Mouse (Mus musculus) large intestine, adult 2 months (tissue): ENCODE data around the gene Slc7a14. TPM values are rescaled to one million over a fixed set of nuclear protein-coding genes. Genes with fewer than 3 reads are reported as not detected.

Experiments
- DNase-seq: peaks from one replicate; pipeline ENCODE4 v3.0.0-alpha.2; 2012; ENCODE audit warnings: low read depth, low spot score
- WGBS: fragments of 180-500 bp; shearing (Covaris S2); methylation state at CpG from one replicate; pipeline ENCODE4 v1.1.7; 2018; 5-methylcytosine and 5-hydroxymethylcytosine counted together
- polyA plus RNA-seq: library from polyadenylated mRNA; depleted of rRNA; stranded (reverse); fragments of >200 nt; gene quantifications from 2 replicates; pipeline ENCODE4 v1.2.3, GENCODE M21; 2012

The Slc7a14 gene
- polyA plus RNA-seq, 1 experiment: 0.30 TPM

DNA sequence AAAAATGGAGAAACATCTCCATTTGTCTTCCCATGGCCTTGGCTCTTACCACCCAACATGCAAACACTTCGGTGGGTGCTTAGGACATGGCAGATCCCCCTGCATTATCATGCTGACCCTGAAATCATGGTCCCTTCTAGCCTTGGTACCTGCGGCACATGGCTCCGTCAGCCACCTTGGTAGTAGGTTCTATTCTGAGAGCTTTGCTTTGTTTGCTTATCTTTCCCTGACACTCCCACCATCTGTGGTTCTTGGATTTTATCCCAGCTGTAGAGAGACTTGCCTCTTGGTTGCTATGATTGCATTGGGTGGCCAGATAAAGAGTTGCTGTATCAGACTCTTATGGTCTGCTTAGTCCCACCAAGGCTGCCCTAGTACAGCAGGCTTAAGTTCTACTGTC is 46.6 kb downstream of the Slc7a14 start:
- DNase-seq: no peak
- 59% methylated on average over 3 of the region's 3 CpGs for WGBS

DNA sequence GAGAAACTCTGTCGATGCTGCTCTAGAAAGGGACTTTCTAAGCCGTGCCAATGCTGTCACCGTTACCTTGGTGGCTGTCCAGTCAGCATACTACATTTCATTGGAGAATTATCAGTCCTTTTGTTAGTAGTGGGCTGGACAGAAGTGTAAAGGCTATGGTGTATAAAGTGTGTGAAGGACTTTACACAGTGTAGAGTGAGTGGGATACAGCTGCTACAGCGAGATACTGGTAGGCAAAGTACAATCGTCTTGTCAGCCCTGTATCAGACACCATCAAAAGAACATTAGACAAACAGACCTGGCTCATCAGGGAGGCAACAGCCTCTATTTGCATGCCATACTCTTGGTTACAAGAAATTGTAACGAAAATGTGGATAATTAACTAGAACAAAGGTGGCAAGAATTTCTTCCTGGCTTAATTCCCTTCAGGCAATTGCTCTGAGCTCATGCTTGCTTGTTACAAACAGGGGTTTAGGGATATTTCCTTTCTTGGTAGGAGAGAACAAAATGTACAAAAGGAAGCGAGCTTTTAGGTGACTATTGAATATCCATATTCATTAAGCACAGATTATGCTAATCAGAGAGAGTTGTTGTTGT is 48.7 kb downstream of the Slc7a14 start:
- DNase-seq: no peak
- 51% methylated on average over 7 of the region's 7 CpGs for WGBS

DNA sequence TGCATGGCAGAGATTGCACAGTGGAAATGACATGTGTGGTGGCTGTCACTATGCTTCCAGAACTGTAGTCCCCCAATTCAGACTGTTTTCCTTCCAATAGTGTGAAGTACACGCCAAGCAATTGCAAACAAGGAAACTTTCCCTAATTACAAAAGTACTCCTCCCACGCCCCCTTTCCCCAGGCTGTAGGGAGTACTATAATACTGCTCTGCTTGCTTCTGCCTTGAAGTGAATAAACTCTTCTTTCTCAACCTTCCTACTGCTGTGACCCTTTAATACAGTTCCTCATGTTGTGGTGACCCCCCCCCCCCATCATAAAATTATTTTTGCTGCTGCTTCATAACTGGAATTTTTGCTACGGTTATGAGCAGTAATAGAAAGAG is 49.2 kb downstream of the Slc7a14 start:
- DNase-seq: no peak
- WGBS: 41% methylated on average over 3 of the region's 3 CpGs

DNA sequence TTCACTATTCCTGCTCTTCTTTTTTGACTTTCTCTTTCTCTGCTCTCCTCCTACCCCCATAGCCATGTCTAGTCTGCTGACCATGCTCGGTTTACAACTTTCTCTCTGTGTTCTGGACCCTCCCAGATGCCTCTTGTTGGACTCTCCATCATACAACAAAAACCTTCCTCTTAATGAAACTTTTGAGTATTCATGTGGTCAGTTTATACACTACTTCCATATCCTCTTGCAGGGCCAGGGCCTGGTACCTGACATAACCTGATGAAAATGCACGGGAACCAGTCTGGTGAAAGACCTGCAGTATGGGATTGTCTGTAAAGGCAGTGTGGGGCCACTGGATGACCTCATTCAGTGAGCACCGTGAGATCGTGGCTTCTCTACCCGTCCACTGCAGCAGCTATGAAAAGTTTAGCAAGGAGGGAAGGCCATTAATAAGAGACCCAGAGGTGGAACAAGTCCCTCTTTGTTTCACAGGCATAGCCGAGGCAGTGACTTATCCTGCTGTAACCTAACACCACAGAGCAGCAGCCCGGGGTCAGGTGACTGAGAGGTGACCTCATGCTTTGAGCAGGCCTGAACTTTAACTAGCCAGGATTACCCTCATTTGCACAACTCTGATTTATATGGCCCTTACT is 49.7 kb downstream of the Slc7a14 start:
- 18% methylated on average over 7 of the region's 7 CpGs for WGBS
- DNase-seq: peak; percentile 7

DNA sequence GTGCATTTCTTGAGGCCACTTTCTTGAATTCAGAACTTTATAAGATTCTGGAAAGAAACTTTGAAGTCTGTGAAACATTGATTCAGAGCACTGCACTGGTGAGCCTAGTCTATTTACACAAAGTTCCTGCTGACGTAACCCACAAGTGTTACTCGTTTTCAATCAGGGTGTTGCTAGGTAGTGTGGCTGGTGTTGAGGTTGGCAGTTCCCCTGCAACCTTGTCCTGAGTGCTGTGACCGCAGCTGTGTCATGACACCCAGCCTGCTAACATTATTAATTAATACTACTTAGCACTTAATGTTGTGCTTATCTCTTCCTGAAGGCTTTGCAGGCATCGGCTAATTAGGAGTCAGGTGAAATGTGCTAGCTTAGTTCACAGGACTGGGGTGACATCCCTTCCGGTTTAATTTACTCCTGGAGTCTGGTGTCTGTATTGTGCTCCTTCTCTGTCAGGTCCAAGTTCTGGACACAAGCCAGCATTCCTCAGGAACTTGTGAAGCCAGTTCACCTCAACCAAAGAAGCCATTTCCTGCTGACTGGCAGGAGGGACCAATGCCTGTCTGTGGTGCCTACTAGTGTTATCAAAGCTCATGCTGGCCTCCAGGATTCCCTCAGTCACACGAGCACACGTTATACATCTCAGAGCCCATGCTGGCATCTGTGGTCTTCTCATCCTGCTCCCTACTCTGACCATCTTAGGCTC is 50.5 kb downstream of the Slc7a14 start:
- no peak for DNase-seq
- 47% methylated on average over 7 of the region's 7 CpGs for WGBS

DNA sequence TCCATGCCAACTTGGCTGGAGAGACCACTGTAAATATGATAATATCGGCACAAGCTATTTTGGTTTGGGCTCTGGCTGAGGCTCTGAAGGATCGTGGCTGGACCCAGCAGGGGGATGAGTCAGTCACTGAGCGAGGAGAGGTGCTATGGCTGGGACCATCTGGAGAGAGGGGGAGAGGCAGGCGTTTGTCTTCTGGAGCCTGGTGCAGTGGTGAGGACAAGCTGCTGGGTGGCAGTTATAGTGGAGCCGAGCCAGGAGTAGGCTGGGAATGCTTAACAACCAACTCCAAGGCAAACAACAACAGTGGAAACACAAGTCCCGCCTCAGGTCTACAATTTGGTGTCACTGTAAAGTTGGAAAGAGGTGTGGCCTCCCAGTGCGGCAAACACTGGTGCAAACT is 55.8 kb downstream of the Slc7a14 start:
- 29% methylated on average over 7 of the region's 7 CpGs for WGBS
- no peak for DNase-seq

DNA sequence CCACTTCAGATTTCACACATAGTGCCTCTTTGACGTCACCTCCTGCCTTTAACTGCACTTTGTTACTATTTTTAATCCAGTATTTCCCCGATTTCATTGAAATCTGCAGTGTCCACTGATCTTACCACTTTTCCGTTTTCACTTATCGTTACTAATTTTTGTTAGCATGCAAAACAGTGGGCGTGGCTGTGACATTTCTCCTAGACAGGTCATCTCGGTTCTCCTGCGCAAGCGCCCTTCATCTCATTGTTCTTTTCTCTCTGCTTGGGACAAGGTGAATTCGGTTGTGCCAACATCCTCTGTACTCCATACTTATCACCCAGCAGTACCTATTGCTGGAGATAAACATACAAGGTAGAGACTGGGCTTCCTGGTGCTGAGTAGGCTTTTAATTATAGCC is 56.3 kb downstream of the Slc7a14 start:
- WGBS: 78% methylated on average over 9 of the region's 9 CpGs
- no peak for DNase-seq

DNA sequence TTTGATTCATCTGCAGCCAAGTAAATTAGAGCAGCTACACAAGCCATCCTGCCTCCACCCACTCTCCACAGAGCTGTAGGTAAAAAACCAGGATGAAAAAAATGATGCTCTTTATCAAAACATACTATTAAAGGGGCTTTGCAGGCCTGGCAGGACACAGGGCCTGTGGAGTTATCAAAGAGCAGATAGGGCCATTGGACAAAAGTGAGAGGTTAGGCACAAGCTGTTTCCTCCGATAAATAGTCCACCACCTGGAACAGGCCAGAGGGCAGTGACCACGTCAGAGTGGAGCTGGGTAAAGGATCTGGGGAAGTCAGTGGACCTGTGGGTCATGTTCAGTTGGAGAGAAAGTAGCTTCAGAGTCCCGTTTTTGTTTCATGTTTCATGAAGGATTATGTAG is 57.6 kb downstream of the Slc7a14 start:
- DNase-seq: no peak
- 70% methylated on average over 3 of the region's 3 CpGs for WGBS

DNA sequence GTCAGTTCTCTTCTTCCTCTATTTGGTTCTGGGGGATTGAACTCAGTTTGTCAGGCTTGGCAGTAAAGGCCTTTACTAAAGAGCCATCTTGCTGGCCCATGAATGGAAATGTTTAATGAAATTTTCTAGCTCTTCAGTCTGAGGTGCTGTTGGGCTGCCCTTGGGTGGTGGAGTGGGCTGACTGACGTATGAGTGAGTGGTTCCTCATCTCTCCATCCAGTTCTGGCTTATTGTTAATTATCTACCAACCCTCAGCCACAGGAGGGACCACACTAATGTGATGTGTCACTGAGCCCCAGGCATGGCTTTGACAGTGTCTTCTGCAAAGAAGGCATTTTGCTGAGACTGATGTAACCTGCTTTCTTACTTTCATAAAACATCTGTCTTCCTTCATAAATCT is 66.7 kb downstream of the Slc7a14 start:
- WGBS: 46% methylated on average over 1 of the region's 1 CpGs
- DNase-seq: no peak

DNA sequence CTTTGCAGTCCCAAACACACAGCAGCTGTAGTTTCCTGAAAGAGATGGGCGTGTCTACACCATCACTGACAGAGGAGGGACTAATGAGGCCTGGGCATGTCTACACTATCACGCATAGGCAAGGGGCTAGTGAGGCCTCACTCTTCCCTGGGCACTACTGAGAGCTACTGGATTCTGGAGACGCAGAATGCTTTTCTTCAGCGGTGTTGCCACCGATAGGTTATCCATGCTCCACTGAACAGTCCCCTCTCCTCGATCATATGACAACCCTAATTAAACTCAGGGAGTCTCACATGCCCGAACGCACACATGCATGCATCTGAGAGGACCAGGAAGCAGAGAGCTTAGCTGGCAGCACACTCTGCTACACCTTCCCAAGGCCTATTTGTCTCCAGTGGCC is 69.3 kb downstream of the Slc7a14 start:
- DNase-seq: no peak
- 81% methylated on average over 8 of the region's 8 CpGs for WGBS

DNA sequence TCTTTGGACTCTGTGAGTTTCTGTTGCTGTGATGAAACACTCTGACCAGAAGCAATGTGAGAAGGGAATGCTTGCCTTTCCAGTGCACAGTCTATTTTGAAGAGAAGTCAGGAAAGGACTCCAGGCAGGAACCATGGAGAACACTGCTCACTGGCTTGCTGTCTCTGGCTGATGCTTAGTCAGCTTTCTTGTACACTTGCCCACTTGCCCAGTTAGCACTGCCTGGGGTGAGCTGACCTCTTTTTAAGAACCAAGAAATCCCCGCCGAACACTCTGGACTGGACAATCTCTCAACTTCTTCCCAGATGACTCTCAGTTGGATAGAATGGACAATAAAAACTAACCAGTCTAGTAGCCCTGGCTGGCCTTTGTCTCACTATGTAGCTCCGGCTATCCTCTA is 70.5 kb downstream of the Slc7a14 start:
- 81% methylated on average over 3 of the region's 3 CpGs for WGBS
- no peak for DNase-seq

DNA sequence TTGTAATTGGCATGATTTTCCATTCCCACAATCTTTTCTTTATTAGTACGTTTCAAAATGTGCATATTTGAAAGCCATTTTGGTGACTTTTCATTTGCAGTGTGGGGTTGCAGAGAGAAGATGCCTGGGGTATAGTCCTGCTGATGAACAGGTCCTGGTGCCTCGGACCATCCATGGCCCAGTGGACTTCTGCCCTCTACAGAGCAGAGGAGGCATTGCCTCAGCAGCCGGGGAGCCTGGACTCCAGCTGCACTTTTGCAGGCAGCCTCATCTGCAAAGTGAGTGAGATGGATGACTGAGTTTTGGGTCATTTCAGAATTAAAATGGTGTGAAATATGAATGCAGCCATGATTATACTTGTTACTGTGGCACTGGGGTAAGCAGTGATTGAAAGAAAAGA is 72.2 kb downstream of the Slc7a14 start:
- DNase-seq: no peak
- WGBS: 38% methylated on average over 3 of the region's 3 CpGs

DNA sequence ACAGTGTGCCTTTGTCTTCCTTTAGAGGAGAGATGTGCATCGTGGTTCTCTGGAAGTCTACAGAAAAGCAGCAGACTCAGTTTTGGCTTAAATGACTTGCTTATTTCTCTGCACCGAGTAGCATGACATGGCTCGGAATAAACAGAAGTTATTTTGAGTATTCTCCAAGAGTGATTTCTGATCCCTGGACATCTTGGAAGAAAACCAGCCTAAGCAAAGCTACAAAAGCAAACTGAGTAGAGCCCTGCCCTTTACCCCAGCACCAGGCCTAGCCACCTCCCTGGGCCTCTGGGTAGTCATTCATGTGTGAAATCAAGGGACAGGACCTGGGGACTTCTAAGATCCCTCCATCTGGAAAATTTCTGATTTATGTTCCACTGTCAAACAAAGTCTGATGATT is 74.0 kb downstream of the Slc7a14 start:
- WGBS: 60% methylated on average over 3 of the region's 3 CpGs
- no peak for DNase-seq

DNA sequence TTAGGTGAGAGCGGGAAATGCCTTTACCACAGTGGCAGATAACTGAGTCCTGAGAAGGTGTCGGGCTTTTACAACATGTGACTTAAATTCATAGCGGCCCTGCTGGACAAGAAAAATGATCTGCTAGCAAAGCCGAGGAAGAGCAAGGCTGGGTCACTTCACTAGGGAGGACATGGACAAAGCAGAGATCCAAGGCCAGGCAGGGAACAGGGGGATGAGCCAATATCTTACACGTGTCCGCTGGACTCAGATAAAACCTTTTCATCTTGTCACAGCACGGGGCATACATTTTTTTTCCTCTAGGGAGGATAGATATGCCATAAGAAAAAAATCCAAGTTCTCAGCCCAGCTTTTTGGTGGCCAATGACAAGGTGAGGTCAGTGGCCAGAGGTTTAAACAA is 75.8 kb downstream of the Slc7a14 start:
- 68% methylated on average over 7 of the region's 7 CpGs for WGBS
- DNase-seq: no peak

DNA sequence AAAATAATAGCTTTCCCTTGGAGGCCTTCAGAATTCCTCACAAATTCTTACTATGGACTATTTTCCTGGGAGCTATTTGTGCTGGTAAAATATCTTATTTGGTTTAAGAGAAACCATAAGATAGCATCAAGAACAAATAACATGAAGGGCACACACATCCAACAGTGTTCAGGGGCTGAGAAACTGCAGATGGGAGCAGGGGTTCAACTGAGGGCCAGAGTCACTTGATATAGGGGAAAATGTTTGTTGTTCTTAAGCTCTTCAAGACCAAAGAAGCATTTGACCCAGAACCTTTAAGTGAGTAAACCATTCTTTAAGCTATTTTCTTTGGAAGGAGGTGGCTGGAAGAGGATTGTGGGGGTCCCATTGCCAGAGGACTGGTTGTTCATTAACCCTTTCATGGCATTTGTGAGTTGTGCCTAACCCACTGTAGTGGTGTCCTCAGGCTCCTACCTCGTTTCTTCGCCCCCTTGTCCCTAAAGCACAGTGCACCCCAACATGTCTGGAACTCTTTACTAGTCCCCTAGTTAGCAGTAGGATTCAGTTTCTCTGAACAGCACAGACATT is 76.3 kb downstream of the Slc7a14 start:
- 80% methylated on average over 2 of the region's 2 CpGs for WGBS
- DNase-seq: no peak

DNA sequence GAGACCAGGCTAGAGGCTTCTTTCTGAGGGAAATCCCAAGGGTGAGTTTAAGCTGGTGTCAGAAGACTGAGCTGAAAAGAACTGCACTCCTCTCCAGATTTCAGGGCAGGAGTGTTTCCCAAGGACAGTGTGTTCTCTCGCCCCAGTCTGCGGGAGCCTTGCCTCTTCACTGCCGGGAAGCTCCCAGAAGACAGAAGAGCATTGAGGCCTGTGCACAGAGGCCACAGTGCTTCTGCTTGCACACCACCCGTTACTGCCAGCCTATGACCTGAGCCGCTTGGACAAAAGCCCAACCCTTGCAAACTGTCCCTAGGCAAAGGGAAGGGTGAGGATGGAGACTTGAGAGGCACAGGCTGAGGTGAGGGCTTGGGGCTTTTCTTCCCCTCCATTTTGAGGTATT is 80.9 kb downstream of the Slc7a14 start:
- DNase-seq: no peak
- WGBS: 74% methylated on average over 5 of the region's 5 CpGs

DNA sequence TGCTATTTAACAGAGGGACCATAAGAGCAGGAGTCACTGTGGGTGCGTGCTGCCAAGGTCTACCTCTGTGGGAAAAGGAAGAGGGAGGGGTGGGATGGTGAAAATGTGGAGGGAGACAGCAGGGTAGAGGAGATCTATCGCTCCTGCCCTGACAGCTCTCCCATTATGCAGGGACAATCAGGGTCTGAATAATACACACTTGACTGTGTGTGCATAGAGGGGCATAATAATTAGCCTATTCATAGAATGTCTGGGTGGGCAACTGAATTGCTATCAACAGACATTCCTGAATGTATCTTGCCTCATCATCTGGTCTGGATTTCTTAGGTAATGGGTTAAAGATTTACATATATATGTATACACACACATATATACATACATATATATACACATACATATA is 81.7 kb downstream of the Slc7a14 start:
- no peak for DNase-seq
- WGBS: 76% methylated on average over 2 of the region's 2 CpGs

DNA sequence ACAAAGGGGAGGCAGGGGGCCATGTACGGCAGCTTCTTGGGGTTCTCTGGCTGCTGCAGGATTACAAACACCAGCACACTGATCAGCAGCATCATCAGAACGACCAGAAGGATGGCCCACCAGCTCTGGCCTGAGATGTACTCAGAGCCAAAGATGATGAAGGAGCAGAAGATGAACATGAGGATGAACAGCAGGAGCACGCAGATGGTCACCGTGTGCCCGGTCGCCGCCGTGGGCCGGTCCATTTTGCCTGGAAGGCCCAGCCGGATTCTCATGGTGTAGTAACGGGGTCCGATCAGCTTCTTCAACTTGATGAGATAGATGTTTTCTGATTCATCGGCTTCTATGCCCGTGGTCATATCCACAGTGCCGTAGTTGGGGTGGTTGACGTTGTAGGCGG is 86.6 kb downstream of the Slc7a14 start:
- 95% methylated on average over 17 of the region's 17 CpGs for WGBS
- no peak for DNase-seq

DNA sequence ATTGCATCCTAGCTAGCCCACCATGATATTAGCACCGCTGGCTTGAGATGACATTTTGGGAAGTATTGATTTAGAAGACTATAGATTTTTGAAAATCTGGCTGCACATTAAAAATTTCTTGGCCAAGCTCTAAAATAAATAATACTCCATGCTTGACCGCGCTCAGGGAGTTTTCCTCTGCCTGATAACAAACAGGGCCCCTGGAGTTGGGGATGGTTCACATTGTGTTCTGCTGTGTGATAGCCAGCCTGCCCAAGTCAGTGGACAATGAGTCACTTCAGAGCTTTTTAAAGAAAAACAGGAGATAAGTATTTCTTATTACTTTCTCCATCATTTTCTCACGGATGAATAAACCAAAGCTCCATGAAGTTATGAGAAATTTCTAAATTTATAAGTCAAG is 90.1 kb downstream of the Slc7a14 start:
- WGBS: 84% methylated on average over 4 of the region's 4 CpGs
- DNase-seq: no peak

DNA sequence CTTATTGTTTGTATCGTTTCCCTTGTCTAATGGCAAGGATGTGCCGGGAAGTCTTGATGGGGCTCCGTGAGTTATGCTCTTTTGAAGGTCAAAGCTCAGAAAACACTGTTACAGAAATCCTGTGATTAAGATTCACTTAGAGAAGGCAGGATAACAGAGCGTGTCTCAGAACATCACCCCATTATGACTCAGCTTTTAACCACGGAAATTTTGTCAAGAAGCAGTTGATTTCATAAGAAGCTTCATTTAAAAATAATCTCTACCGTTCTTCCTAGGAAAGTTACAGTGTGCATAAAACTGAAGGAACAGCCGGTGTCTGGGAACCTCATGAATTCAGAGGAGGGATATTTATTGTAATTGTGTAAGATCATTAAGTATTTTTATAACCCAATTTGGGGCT is 90.7 kb downstream of the Slc7a14 start:
- WGBS: 72% methylated on average over 7 of the region's 7 CpGs
- no peak for DNase-seq

DNA sequence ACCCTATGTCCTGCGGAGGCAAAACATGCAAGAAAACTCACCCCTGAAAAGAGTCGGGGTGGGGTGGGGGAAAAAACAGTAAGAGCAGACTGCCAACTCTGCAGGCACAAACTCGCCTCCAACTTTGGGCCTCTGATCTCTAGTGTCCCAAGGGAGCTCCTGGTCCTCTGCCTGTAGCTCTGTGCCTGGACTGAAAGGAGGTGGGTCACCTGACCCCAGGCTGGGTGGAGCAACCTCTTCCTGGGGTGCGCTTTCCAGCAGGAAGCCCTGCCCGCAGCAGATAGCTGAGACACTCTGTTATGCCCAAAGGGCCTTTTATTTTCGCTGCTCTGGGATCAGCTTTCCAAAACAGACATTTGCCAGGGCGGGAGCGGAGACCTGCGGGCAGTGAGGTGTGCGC is 92.7 kb downstream of the Slc7a14 start:
- WGBS: 72% methylated on average over 10 of the region's 10 CpGs

More for the DNA sequence above, 92.7 kb downstream of the Slc7a14 start:
- no peak for DNase-seq
